Mouse (Mus musculus): Measurements from ENCODE around the gene Gm960.

DNA sequence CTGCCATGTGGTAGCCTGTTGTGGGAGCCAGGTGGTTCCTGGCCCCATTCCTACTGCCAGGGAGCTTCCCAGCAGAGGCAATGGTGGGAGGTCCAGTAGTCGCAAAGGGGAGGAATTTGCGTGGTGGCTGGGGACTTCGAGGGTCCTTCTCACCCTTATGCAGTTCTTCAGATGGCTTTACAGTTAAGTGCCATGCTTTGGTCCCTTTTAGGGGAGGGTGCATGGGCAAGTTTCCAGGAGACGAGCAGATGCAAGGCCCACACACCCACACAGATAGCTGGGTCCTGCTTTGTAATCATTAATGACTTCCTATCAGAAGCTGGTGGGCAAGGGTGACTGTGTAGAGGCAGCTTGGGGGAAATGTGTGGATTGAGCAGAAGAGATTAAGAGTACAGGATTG, 81.9 kb downstream of the Gm960 start:
- no peak for TF ChIP-seq TAL1 (conservative IDR thresholded peaks at IDR 0.05; ENCODE audit: low read depth, low read length)
- TF ChIP-seq CTCF (IDR thresholded peaks at IDR 0.05; ENCODE audit: low read depth, low read length) = no peak
